Mouse (Mus musculus) ES-E14 (cell line): Measurements from ENCODE around the gene Chst4.

Source experiments
- HCFC1 ChIP-seq: IDR thresholded peaks from 2 replicates; pipeline ENCODE4 v1.6.1; 2012; ENCODE audit warnings: low read length, inconsistent platforms, borderline replicate concordance; ENCODE audit not compliant: insufficient read depth
- ZNF384 ChIP-seq: IDR thresholded peaks from 2 replicates; pipeline ENCODE4 v1.6.1; 2012; ENCODE audit warnings: low read depth, low read length, inconsistent platforms

DNA sequence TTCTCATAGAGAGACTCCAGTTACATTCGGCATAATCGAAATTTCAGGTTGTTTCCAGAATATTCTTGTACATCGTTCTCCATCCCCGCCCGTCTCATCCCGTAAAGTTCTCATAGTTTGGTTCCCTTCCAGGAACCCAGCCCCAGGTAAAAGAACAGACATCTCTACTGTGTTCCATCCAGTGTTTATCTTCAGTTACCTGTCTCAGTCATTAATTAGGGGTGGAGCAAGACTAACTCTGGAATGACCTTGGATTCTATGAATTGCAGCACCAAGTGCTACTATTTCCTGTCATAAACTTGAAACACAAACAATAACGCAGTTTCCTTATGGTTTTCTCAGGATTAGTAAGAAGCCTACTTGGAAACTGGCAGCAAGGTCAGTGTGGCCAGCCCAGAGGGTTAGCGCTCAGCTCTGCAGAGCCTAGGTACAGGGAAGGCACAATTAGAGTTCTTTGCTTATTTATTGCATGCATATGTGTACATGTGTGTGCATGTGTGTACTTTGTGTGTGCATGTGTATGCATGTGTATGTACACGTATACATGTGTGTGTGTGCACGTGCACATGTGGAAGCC is 16.7 kb downstream of the Chst4 start:
- TF ChIP-seq HCFC1 = no peak
- no peak for TF ChIP-seq ZNF384
